Comparison of ENCODE assay signal across 19 mouse cellular contexts in the genomic region with DNA sequence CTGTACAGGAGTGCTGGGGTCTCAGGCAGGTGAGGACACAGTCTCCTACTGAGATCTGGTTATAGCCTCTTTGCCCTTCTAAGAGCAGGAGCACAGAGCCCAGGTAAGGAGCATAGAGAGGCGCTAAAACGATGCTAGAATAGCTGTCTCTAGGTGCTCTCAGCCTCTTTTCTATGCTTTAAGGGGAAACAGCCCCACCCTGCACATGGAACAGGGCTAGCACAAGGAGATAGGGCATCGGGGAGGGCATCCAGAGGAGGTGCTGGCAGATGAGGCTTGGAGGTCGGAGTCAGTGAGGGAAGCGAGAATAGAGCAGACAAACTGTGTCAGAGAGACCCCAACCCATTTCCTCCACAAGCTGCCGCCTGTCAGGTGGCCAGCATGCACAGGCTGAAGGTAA. TPM values are rescaled to one million over a fixed set of nuclear protein-coding genes. Genes with fewer than 3 reads are reported as not detected.
A peak's percentile ranks its signal among the peaks of the same experiment; 100 is the strongest.
DNase-seq lines count a peak whose midpoint lies in the region; ATAC-seq and TF ChIP-seq lines count a peak whose summit lies in the region.
"Had no signal": no experiment of that assay in that cellular context is flagged by ENCODE, and none has a peak within 500 bp of the region (broad histone marks: within the 10 kb centered on the region; RNA-seq: fewer than 3 reads in every experiment).

No protein-coding gene starts in this region.

- no peak overlapping the region for H3K4me2 ChIP-seq in forebrain, postnatal 0 days (ENCODE audit: low read depth)
- H3K4me2 ChIP-seq: embryonic facial prominence, embryonic 12.5 days; forebrain, embryonic 13.5 days; forebrain, embryonic 15.5 days had no signal

- TF ChIP-seq CTCF in cerebellum, adult 2 months (IDR thresholded peaks at IDR 0.05; ENCODE audit: borderline replicate concordance, insufficient read depth, low read depth, low read length): no peak
- TF ChIP-seq CTCF in layer of hippocampus, adult 2 months (conservative IDR thresholded peaks at IDR 0.05): no peak
- TF ChIP-seq CTCF in cortical plate, adult 2 months (IDR thresholded peaks at IDR 0.05; ENCODE audit: extremely low read depth, insufficient read depth, low read length): no peak
- no peak for TF ChIP-seq CTCF in forebrain, postnatal 0 days (IDR thresholded peaks at IDR 0.05; ENCODE audit: low read depth)

- no peak for TF ChIP-seq POLR2A in cerebellum, adult 2 months (IDR thresholded peaks at IDR 0.05; ENCODE audit: borderline replicate concordance, insufficient read depth, low read length)
- TF ChIP-seq POLR2A in cortical plate, adult 2 months (IDR thresholded peaks at IDR 0.05; ENCODE audit: extremely low read depth, insufficient read depth, low read length): 0 out of 2 replicates have a peak, but pooled peaks have one; percentile 1

- peaks cover 3% of the 10 kb centered on the region; the same call in 1 of the 2 replicates for H3K36me3 ChIP-seq in forebrain, postnatal 0 days (ENCODE audit: insufficient read depth)
- H3K36me3 ChIP-seq: forebrain, embryonic 15.5 days had no signal

- no peak overlapping the region for H3K9ac ChIP-seq in forebrain, postnatal 0 days
- H3K9ac ChIP-seq: embryonic facial prominence, embryonic 12.5 days; forebrain, embryonic 13.5 days; forebrain, embryonic 15.5 days had no signal

- peak in 1 of 2 experiments; percentile 61 for DNase-seq in cerebellum, adult 2 months
- DNase-seq in layer of hippocampus, adult 2 months (ENCODE audit: low spot score in 2 of 2): no peak
- no peak for DNase-seq in layer of hippocampus, adult 8-10 months (ENCODE audit: low spot score in 2 of 2)
- no peak for DNase-seq in forebrain, postnatal 0 days
- DNase-seq: adrenal gland, adult 2 months; adrenal gland, postnatal 10 days; adrenal gland, postnatal 25 days; cerebellum, adult 9-10 months; cerebellum, postnatal 14 days had no signal

- no peaks in the 10 kb centered on the region for H3K9me3 ChIP-seq in forebrain, postnatal 0 days (ENCODE audit: low read length)
- H3K9me3 ChIP-seq: embryonic facial prominence, embryonic 10.5 days; embryonic facial prominence, embryonic 12.5 days; forebrain, embryonic 13.5 days; forebrain, embryonic 15.5 days had no signal

- peaks cover 64% of the 10 kb centered on the region for H3K4me1 ChIP-seq in cerebellum, adult 2 months (ENCODE audit: control insufficient read depth, insufficient read depth, low read length)
- H3K4me1 ChIP-seq in cortical plate, adult 2 months (ENCODE audit: control insufficient read depth, insufficient read depth, low read length): peaks cover 19% of the 10 kb centered on the region
- peaks cover 9% of the 10 kb centered on the region; the same call in 1 of the 2 replicates for H3K4me1 ChIP-seq in forebrain, postnatal 0 days (ENCODE audit: insufficient read depth)

- peak overlapping the region; percentile 100 for H3K27ac ChIP-seq in cerebellum, adult 2 months (ENCODE audit: insufficient read depth, low read length)
- H3K27ac ChIP-seq in layer of hippocampus, adult 2 months: peak overlapping the region; percentile 99
- H3K27ac ChIP-seq in cortical plate, adult 2 months (ENCODE audit: insufficient read depth, low read length): peak overlapping the region; percentile 40; the same call in 1 of the 2 replicates
- no peak overlapping the region for H3K27ac ChIP-seq in forebrain, postnatal 0 days (ENCODE audit: low read depth, low read length)
- H3K27ac ChIP-seq: embryonic facial prominence, embryonic 10.5 days; embryonic facial prominence, embryonic 12.5 days; forebrain, embryonic 13.5 days; forebrain, embryonic 15.5 days had no signal

- ATAC-seq in cerebellum, adult (ENCODE audit: insufficient number of reproducible peaks, low FRiP score, low TSS enrichment): no peak
- ATAC-seq in forebrain, postnatal 0 days: no peak
- ATAC-seq: forebrain, embryonic 13.5 days; forebrain, embryonic 15.5 days had no signal

- no peak overlapping the region for H3K4me3 ChIP-seq in cerebellum, adult 2 months (replicated peaks; ENCODE audit: insufficient read depth, low read depth, low read length)
- peak overlapping the region; percentile 98; the same call in 1 of the 2 replicates for H3K4me3 ChIP-seq in layer of hippocampus, adult 2 months
- H3K4me3 ChIP-seq in cortical plate, adult 2 months (ENCODE audit: insufficient read depth, low read length): no peak overlapping the region
- H3K4me3 ChIP-seq in forebrain, postnatal 0 days (ENCODE audit: low read depth, low read length): no peak overlapping the region
- H3K4me3 ChIP-seq: embryonic facial prominence, embryonic 10.5 days; embryonic facial prominence, embryonic 12.5 days; forebrain, embryonic 13.5 days; forebrain, embryonic 15.5 days had no signal

- no peaks in the 10 kb centered on the region for H3K27me3 ChIP-seq in cerebellum, adult 2 months (ENCODE audit: control insufficient read depth, insufficient read depth, low read length)
- no peaks in the 10 kb centered on the region for H3K27me3 ChIP-seq in forebrain, postnatal 0 days (ENCODE audit: insufficient read depth, low read length)
- H3K27me3 ChIP-seq: embryonic facial prominence, embryonic 12.5 days; forebrain, embryonic 15.5 days had no signal

- WGBS in cerebellum, adult 2 months: 25% methylated on average over 6 of the region's 6 CpGs
- 78% methylated on average over 6 of the region's 6 CpGs for WGBS in forebrain, postnatal 0 days

RNA-seq across cellular contexts. Expression of a gene that starts 5.1 kb away (rescaled TPM):
- polyA plus RNA-seq in cerebellum, adult 2 months (2012; rRNA removed): 159 and 176 TPM in 2 replicates
- 10 to 100 TPM; 75.3 to 92.7 TPM for total RNA-seq in layer of hippocampus, adult 2 months (2021)
- 100 to 1,000 TPM in 1 of 4 experiments, 10 to 100 TPM in 3; 82.9 to 103 (median 90.5) TPM for total RNA-seq in layer of hippocampus, adult 8-10 months (2022)
- 171 and 184 TPM in 2 replicates for polyA plus RNA-seq in cortical plate, adult 2 months (2012; rRNA removed)
- total RNA-seq in forebrain, postnatal 0 days (2014; rRNA removed): 62.6 and 78.2 TPM in 2 replicates
- 51.5 and 52.9 TPM in 2 replicates for polyA plus RNA-seq in forebrain, postnatal 0 days (2015; fragmentation: Nextera tagmentation; extraction: Ambion mirVana)

RNA-seq across cellular contexts. Expression of a gene that starts 6.1 kb away (rescaled TPM):
- polyA plus RNA-seq in cerebellum, adult 2 months (2012; rRNA removed): 1,410 and 1,576 TPM in 2 replicates
- total RNA-seq in layer of hippocampus, adult 2 months (2021): 1,000 to 10,000 TPM; 1,274 to 1,381 TPM
- total RNA-seq in layer of hippocampus, adult 8-10 months (2022): 1,000 to 10,000 TPM; 1,146 to 1,253 (median 1,200) TPM
- polyA plus RNA-seq in cortical plate, adult 2 months (2012; rRNA removed): 1,325 and 1,395 TPM in 2 replicates
- 76.2 and 106 TPM in 2 replicates for total RNA-seq in forebrain, postnatal 0 days (2014; rRNA removed)
- 47.9 and 71.6 TPM in 2 replicates for polyA plus RNA-seq in forebrain, postnatal 0 days (2015; fragmentation: Nextera tagmentation; extraction: Ambion mirVana)
- total RNA-seq: common myeloid progenitor, adult 5-6 weeks had no signal

RNA-seq across cellular contexts. Expression of a gene that starts 34.7 kb away (rescaled TPM):
- polyA plus RNA-seq in cerebellum, adult 2 months (2012; rRNA removed): 284 and 338 TPM in 2 replicates
- 100 to 1,000 TPM; 160 to 170 TPM for total RNA-seq in layer of hippocampus, adult 2 months (2021)
- 100 to 1,000 TPM; 144 to 174 (median 164) TPM for total RNA-seq in layer of hippocampus, adult 8-10 months (2022)
- polyA plus RNA-seq in cortical plate, adult 2 months (2012; rRNA removed): 931 and 1,007 TPM in 2 replicates
- total RNA-seq in forebrain, postnatal 0 days (2014; rRNA removed): 197 and 210 TPM in 2 replicates
- 160 and 186 TPM in 2 replicates for polyA plus RNA-seq in forebrain, postnatal 0 days (2015; fragmentation: Nextera tagmentation; extraction: Ambion mirVana)

RNA-seq across cellular contexts. Expression of a gene that starts 41.0 kb away (rescaled TPM):
- 0.48 and 1.0 TPM in 2 replicates for polyA plus RNA-seq in cerebellum, adult 2 months (2012; rRNA removed)
- total RNA-seq in layer of hippocampus, adult 2 months (2021): under 1 TPM in 1 of 2 experiments, not detected in 1; 0.69 TPM
- total RNA-seq in layer of hippocampus, adult 8-10 months (2022): 1 to 10 TPM in 2 of 4 experiments, under 1 TPM in 1, not detected in 1; 0.35 to 2.8 (median 2.0) TPM
- polyA plus RNA-seq in cortical plate, adult 2 months (2012; rRNA removed): 0.25 and 0.58 TPM in 2 replicates
- 0.54 and 1.2 TPM in 2 replicates for total RNA-seq in forebrain, postnatal 0 days (2014; rRNA removed)
- 0.63 and 1.0 TPM in 2 replicates for polyA plus RNA-seq in forebrain, postnatal 0 days (2015; fragmentation: Nextera tagmentation; extraction: Ambion mirVana)
- total RNA-seq: ES-E14, MEL had no signal
- polyA plus RNA-seq: C2C12; embryonic facial prominence, embryonic 10.5 days; forebrain, embryonic 13.5 days had no signal

RNA-seq across cellular contexts. Expression of a gene that starts 48.7 kb away (rescaled TPM):
- 60.9 and 61.1 TPM in 2 replicates for polyA plus RNA-seq in cerebellum, adult 2 months (2012; rRNA removed)
- 10 to 100 TPM; 33.8 to 35.5 TPM for total RNA-seq in layer of hippocampus, adult 2 months (2021)
- total RNA-seq in layer of hippocampus, adult 8-10 months (2022): 10 to 100 TPM; 36.5 to 40.0 (median 38.2) TPM
- 57.9 and 63.4 TPM in 2 replicates for polyA plus RNA-seq in cortical plate, adult 2 months (2012; rRNA removed)
- total RNA-seq in forebrain, postnatal 0 days (2014; rRNA removed): 32.1 and 37.5 TPM in 2 replicates
- 54.9 and 58.6 TPM in 2 replicates for polyA plus RNA-seq in forebrain, postnatal 0 days (2015; fragmentation: Nextera tagmentation; extraction: Ambion mirVana)

Comparison
In these comparisons a context has a peak if more than half of its experiments do, and no peak if none do; other contexts are left out.
1. RNA of a gene that starts 6.1 kb away (total RNA-seq): 1,274 to 1,381 TPM in layer of hippocampus, adult 2 months and 1,146 to 1,253 TPM in layer of hippocampus, adult 8-10 months; 76.2 to 106 TPM in forebrain, postnatal 0 days; every median in the first group is over 10 times any median in the second.